Mouse (Mus musculus): ENCODE measurements around the gene Abraxas1. TPM values are rescaled to one million over a fixed set of nuclear protein-coding genes. Genes with fewer than 3 reads are reported as not detected.

Gene Abraxas1
- polyA plus RNA-seq, 1 experiment from 2014 or later, result 36.5 TPM

GRCm38 (mm10) chr5:100845848-100846598, 25.3 kb upstream of the Abraxas1 start:
- peak overlapping the region; percentile 46 for H3K9ac ChIP-seq
- WGBS, result under 1% methylated on average over 52 of the region's 52 CpGs
- no peaks in the 10 kb centered on the region for H3K36me3 ChIP-seq
- H3K27me3 ChIP-seq, result peaks cover 52% of the 10 kb centered on the region
- H3K4me1 ChIP-seq, result peaks cover 18% of the 10 kb centered on the region
- ATAC-seq (replicated peaks; ENCODE audit: low FRiP score), result peak; percentile 78
- H3K4me2 ChIP-seq, result peak overlapping the region; percentile 98
- H3K4me3 ChIP-seq (replicated peaks), result peak overlapping the region; percentile 62
- H3K9me3 ChIP-seq (replicated peaks), result peaks cover 9% of the 10 kb centered on the region
- H3K27ac ChIP-seq, result no peak overlapping the region

- Histone ChIP-seq H3K4me3 (replicated peaks) (peak within 1 kb of the TSS; percentile 62), H3K4me1 (peaks cover 18% of the 10 kb centered on the region), H3K36me3 (no peaks in the 10 kb centered on the region), H3K9me3 (replicated peaks) (peaks cover 9% of the 10 kb centered on the region), H3K27me3 (peaks cover 52% of the 10 kb centered on the region), H3K9ac (peak within 1 kb of the TSS; percentile 46), H3K27ac (no peak within 1 kb of the TSS), H3K4me2 (peak within 1 kb of the TSS; percentile 98)
- under 1% methylated on average over 16 of the region's 16 CpGs for WGBS
- peak; percentile 69; the same call in 1 of the 2 replicates for ATAC-seq (replicated peaks; ENCODE audit: low FRiP score)
Observed at GRCm38 (mm10) chr5:100845485-100845847, 24.7 kb upstream of the Abraxas1 start, which contains the start of gene Gpat3. Gene Gpat3 (plus strand): TSS chr5:100845713.

- Histone ChIP-seq H3K4me3 (replicated peaks) (no peak overlapping the region), H3K27me3 (peaks cover 52% of the 10 kb centered on the region), H3K9ac (no peak overlapping the region), H3K9me3 (replicated peaks) (peaks cover 9% of the 10 kb centered on the region), H3K4me2 (no peak overlapping the region), H3K36me3 (no peaks in the 10 kb centered on the region), H3K4me1 (peaks cover 18% of the 10 kb centered on the region), H3K27ac (no peak overlapping the region)
- whole genome bisulfite sequencing, result 55% methylated on average over 3 of the region's 3 CpGs
- ATAC-seq (replicated peaks; ENCODE audit: low FRiP score), result no peak
Observed at GRCm38 (mm10) chr5:100844485-100844884, 23.7 kb upstream of the Abraxas1 start.

GRCm38 (mm10) chr5:100837907-100838306, 17.1 kb upstream of the Abraxas1 start:
- Histone ChIP-seq H3K27ac (no peak overlapping the region), H3K9me3 (replicated peaks) (peaks cover 9% of the 10 kb centered on the region), H3K4me3 (replicated peaks) (no peak overlapping the region), H3K36me3 (no peaks in the 10 kb centered on the region), H3K27me3 (no peaks in the 10 kb centered on the region), H3K9ac (no peak overlapping the region), H3K4me1 (no peaks in the 10 kb centered on the region), H3K4me2 (no peak overlapping the region)
- ATAC-seq (replicated peaks; ENCODE audit: low FRiP score), result no peak
- WGBS, result 85% methylated on average over 7 of the region's 7 CpGs

GRCm38 (mm10) chr5:100835862-100836538, 15.2 kb upstream of the Abraxas1 start:
- no peak overlapping the region for H3K27ac ChIP-seq

GRCm38 (mm10) chr5:100833841-100834240, 13.1 kb upstream of the Abraxas1 start:
- Histone ChIP-seq H3K4me2 (no peak overlapping the region), H3K27me3 (no peaks in the 10 kb centered on the region), H3K9ac (no peak overlapping the region), H3K4me1 (no peaks in the 10 kb centered on the region), H3K4me3 (replicated peaks) (no peak overlapping the region), H3K27ac (no peak overlapping the region), H3K36me3 (no peaks in the 10 kb centered on the region), H3K9me3 (replicated peaks) (no peaks in the 10 kb centered on the region)
- WGBS, result 84% methylated on average over 2 of the region's 2 CpGs
- no peak for ATAC-seq (replicated peaks; ENCODE audit: low FRiP score)

More at GRCm38 (mm10) chr5:100835862-100836538, 15.2 kb upstream of the Abraxas1 start:
- Histone ChIP-seq H3K27me3 (no peaks in the 10 kb centered on the region), H3K4me1 (no peaks in the 10 kb centered on the region), H3K4me2 (no peak overlapping the region), H3K9ac (no peak overlapping the region), H3K9me3 (replicated peaks) (no peaks in the 10 kb centered on the region), H3K4me3 (replicated peaks) (no peak overlapping the region), H3K36me3 (no peaks in the 10 kb centered on the region)
- WGBS, result 57% methylated on average over 9 of the region's 9 CpGs
- no peak for ATAC-seq (replicated peaks; ENCODE audit: low FRiP score)

- no peak for ATAC-seq (replicated peaks; ENCODE audit: low FRiP score)
- Histone ChIP-seq H3K36me3 (no peaks in the 10 kb centered on the region), H3K9ac (no peak overlapping the region), H3K4me3 (replicated peaks) (no peak overlapping the region), H3K4me1 (no peaks in the 10 kb centered on the region), H3K27me3 (no peaks in the 10 kb centered on the region), H3K9me3 (replicated peaks) (no peaks in the 10 kb centered on the region), H3K4me2 (no peak overlapping the region), H3K27ac (no peak overlapping the region)
- WGBS, result 90% methylated on average over 3 of the region's 3 CpGs
Observed at GRCm38 (mm10) chr5:100832680-100833079, 11.9 kb upstream of the Abraxas1 start.

GRCm38 (mm10) chr5:100828701-100829100, 7.9 kb upstream of the Abraxas1 start:
- no peak overlapping the region for H3K4me3 ChIP-seq (replicated peaks)
- H3K4me1 ChIP-seq, result no peaks in the 10 kb centered on the region
- 71% methylated on average over 3 of the region's 3 CpGs for WGBS
- no peak for ATAC-seq (replicated peaks; ENCODE audit: low FRiP score)
- H3K9me3 ChIP-seq (replicated peaks), result no peaks in the 10 kb centered on the region
- no peak overlapping the region for H3K9ac ChIP-seq
- H3K27ac ChIP-seq, result no peak overlapping the region
- no peak overlapping the region for H3K4me2 ChIP-seq
- H3K27me3 ChIP-seq, result no peaks in the 10 kb centered on the region
- H3K36me3 ChIP-seq, result no peaks in the 10 kb centered on the region

- Histone ChIP-seq H3K9me3 (replicated peaks) (no peaks in the 10 kb centered on the region), H3K36me3 (no peaks in the 10 kb centered on the region), H3K27me3 (no peaks in the 10 kb centered on the region), H3K4me3 (replicated peaks) (no peak overlapping the region), H3K4me1 (no peaks in the 10 kb centered on the region), H3K9ac (no peak overlapping the region), H3K27ac (no peak overlapping the region), H3K4me2 (no peak overlapping the region)
- WGBS, result 43% methylated on average over 7 of the region's 7 CpGs
- no peak for ATAC-seq (replicated peaks; ENCODE audit: low FRiP score)
Observed at GRCm38 (mm10) chr5:100826531-100826930, 5.8 kb upstream of the Abraxas1 start.

- no peaks in the 10 kb centered on the region for H3K36me3 ChIP-seq
- H3K4me2 ChIP-seq, result no peak overlapping the region
- H3K27ac ChIP-seq, result no peak overlapping the region
- no peaks in the 10 kb centered on the region for H3K4me1 ChIP-seq
- H3K27me3 ChIP-seq, result no peaks in the 10 kb centered on the region
- H3K9me3 ChIP-seq (replicated peaks), result no peaks in the 10 kb centered on the region
- no peak overlapping the region for H3K9ac ChIP-seq
- ATAC-seq (replicated peaks; ENCODE audit: low FRiP score), result no peak
- 24% methylated on average over 2 of the region's 2 CpGs for WGBS
- no peak overlapping the region for H3K4me3 ChIP-seq (replicated peaks)
Observed at GRCm38 (mm10) chr5:100825975-100826374, 5.2 kb upstream of the Abraxas1 start.

GRCm38 (mm10) chr5:100822826-100823225, 2.1 kb upstream of the Abraxas1 start:
- no peak overlapping the region for H3K9ac ChIP-seq
- H3K9me3 ChIP-seq (replicated peaks), result no peaks in the 10 kb centered on the region
- H3K27me3 ChIP-seq, result no peaks in the 10 kb centered on the region
- H3K4me1 ChIP-seq, result 0 out of 2 replicates have a peak, but pooled peaks cover 3% of the 10 kb centered on the region
- H3K27ac ChIP-seq, result no peak overlapping the region
- no peak overlapping the region for H3K4me3 ChIP-seq (replicated peaks)
- ATAC-seq (replicated peaks; ENCODE audit: low FRiP score), result no peak
- no peak overlapping the region for H3K4me2 ChIP-seq
- WGBS, result 78% methylated on average over 7 of the region's 7 CpGs
- H3K36me3 ChIP-seq, result no peaks in the 10 kb centered on the region

GRCm38 (mm10) chr5:100821375-100821774, 610 bp upstream of the Abraxas1 start:
- peak overlapping the region; percentile 67 for H3K4me3 ChIP-seq (replicated peaks)
- 81% methylated on average over 8 of the region's 8 CpGs for WGBS
- no peak overlapping the region for H3K9ac ChIP-seq
- H3K27ac ChIP-seq, result no peak overlapping the region
- H3K27me3 ChIP-seq, result no peaks in the 10 kb centered on the region
- 0 out of 2 replicates have a peak, but pooled peaks cover 3% of the 10 kb centered on the region for H3K4me1 ChIP-seq
- H3K36me3 ChIP-seq, result peaks cover 12% of the 10 kb centered on the region
- H3K9me3 ChIP-seq (replicated peaks), result no peaks in the 10 kb centered on the region
- H3K4me2 ChIP-seq, result peak overlapping the region; percentile 84
- ATAC-seq (replicated peaks; ENCODE audit: low FRiP score), result no peak
